Mouse (Mus musculus) CH12.LX (cell line): Measurements from ENCODE around the gene Hist3h2a.

Experiments
- E2F4 ChIP-seq: IDR thresholded peaks from 2 replicates; pipeline ENCODE4 v1.6.1; 2011; ENCODE audit warnings: low read depth, low read length, improper control_type of control experiment; ENCODE audit not compliant: insufficient replicate concordance
- ETS1 ChIP-seq: conservative IDR thresholded peaks from 2 replicates; pipeline ENCODE4 v1.6.1; 2012; ENCODE audit warnings: low read depth, mild to moderate bottlenecking, inconsistent platforms, low read length, improper control_type of control experiment, moderate library complexity
- MAX ChIP-seq: IDR thresholded peaks from 2 replicates; pipeline ENCODE4 v1.6.1; 2011; ENCODE audit warnings: low read length, improper control_type of control experiment

DNA sequence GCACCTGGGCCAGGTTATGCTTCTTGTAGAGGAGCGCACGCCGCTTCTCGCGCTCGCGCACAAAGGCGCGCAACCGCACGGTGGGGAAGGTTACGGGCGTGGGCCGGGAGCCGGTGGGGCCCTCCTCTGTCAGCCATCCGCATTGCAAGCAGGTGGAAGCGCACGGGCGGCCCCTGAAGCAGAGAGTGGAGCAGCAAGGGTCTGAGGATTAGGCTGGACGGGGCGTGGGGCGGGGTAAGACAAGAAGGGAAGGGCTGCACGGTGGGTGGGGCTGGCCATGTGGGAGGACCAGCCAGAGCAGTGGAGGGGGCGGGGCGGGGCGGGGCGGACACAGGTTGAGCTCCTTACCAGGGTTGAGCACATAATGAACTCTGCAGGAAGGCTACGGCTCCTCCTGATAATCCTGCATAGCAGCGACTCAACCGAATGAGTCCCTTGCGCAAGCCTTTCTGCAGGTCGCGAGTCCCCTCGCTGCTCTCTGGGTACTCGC, 39.9 kb downstream of the Hist3h2a start:
- TF ChIP-seq E2F4 (no peak), MAX (no peak), ETS1 (no peak)
